Mouse (Mus musculus) retina, postnatal 1 day (tissue): ENCODE results near the gene Zcwpw1.
"Not testable (repeated sequence)": the region's sequence is repeated elsewhere in the genome, so short reads cannot be mapped to it uniquely, and the experiment has no call there.

Experiments
- DNase-seq: peaks from one replicate; pipeline ENCODE4 v3.0.0-alpha.2; 2012

Gene Zcwpw1

GRCm38 (mm10) chr5:137787151-137787928, at the start of gene Zcwpw1, which contains the start of gene Mepce:
Gene Zcwpw1 (plus strand): TSS chr5:137787798.
Gene Mepce (minus strand): TSS chr5:137787655.
- DNase-seq: peak; percentile 98

GRCm38 (mm10) chr5:137738516-137738915, 49.1 kb upstream of the Zcwpw1 start:
- DNase-seq: peak; percentile 71

DNA sequence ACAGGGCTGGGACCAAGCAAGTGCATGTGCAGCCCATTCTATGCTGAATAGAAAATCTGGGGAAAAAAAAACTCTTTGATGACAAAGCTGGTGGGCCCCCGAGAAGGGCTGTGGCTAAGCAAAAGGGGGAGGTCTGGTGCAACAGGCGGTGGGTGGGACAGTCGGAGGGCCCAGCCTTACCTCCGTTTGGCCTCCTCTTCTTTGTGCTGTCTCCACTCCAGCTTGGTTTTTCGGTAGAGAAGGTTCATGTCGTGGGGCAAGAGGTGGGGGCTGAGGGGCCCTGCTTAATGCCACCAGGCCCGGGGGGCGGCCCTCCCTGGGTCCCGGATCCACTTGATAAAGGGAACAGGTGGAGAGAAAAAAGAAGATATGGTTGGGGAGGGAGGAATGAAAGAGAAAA, 48.1 kb upstream of the Zcwpw1 start:
- no peak for DNase-seq

DNA sequence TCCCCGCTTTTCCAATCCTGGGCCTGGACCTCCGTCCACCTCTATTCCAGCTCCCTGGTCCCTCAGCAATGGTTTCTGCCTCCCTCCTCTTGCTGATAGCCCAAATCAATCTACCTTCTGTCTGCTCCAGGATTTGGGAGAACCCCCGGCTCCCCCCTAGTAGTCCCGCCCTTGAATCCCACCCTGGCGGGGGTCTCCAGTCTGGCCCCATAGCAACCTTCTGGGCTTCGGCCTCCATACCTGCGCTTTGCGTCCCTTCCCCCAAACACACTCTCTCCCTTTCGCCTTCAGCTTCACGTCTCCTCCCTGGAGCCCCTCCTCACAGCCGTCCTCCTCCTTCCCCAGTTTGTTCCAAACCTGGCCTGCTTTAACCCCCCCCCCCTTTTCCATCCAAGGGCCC, 47.1 kb upstream of the Zcwpw1 start:
- no peak for DNase-seq

DNA sequence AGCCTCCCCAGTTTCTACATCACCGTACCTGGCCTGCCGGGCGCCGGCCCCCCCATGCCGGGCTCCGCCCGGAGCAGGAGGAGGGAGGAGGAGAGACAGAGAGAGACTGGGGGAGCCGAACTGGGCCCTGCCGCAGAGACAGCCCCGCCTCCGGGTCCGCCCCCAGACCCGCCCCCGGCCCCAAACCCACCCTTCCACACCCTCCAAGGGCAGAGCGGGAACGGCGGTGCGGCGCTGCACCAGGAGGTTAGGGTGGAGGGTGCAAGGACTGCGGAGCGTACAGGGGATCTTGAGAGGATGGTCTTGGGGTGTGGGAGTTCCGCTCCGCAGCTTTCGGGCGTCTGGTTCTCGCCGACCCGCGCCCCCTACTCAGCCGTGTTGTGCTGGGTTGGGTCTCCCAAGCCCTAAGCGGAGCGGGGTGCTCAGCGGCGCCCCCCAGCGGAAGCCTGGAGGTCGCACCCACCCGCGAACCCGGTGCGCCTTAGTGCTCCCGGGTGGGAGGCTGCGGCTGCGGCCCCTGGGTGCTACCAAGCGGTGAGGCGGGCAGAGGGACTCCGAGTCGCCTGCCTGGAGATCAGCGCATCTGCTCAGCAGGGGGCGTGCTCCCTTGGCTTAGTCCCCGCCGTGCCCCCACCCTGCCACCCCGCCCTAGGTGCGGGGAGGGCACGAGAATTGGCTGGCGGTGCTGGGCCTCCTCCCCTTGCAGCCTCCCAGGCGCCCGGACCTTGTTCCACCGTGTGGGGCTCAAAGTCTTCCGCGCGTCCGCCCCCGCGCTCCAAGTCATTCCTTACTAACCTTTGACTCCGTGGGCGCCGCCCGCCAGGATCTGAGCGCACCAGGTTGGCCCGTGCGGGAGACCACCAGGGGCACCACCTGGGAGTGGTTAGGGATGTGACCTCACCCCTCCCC, 46.3 kb upstream of the Zcwpw1 start, which contains the start of gene Nyap1:
Gene Nyap1, minus strand, starts transcription at position 585 of the 909 bp plus-strand sequence.
- DNase-seq: peak; percentile 89

- no peak for DNase-seq
Measured at GRCm38 (mm10) chr5:137742048-137742447, 45.5 kb upstream of the Zcwpw1 start.

- no peak for DNase-seq
Measured at GRCm38 (mm10) chr5:137742836-137743235, 44.8 kb upstream of the Zcwpw1 start.

- DNase-seq: no peak
Measured at GRCm38 (mm10) chr5:137744197-137744596, 43.4 kb upstream of the Zcwpw1 start.

DNA sequence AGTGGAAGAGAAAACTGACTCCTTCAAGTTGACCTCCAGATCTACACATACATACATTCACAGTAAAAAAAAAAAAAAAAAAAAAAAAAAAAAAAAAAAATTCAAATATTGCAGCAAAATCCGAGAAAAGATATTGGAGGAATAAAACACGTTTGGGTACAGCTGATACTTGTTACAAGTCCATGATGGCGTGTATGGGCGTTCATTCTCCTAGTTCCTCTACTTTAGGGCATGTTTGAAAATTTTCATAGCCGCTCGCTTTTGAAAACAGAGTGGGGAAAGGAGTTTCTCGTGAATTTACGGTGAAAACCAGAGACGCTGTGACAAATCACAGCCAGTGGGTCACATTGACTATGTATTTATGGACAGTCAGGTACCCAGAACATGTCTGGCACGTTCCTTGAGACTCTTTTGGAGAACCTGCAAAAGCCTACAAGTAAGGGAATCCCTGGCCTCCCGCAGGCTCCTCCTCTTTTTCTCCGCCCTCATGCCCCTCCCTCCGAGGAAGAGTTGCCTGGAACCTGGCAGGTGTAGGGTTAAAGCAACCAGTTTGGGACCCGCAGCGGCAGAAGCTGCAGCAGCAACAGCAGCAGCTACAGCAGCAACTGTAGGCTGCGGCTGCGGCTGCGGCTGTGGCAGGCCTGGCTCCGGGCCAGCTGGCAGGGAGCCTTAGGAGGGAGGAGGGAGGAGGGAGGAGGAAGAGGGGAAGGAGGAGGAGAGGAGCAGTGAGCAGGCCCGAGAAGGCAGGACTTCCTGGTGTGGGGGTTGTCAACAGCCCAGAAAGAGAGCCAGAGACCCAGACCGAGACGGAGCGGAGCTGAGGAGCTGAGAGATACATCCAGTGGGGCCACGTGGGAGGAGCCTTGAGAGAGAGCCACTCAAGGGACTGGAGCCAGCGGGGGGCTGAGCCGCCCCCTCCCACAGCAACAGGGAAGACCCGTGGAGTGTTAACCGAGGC, 42.1 kb upstream of the Zcwpw1 start, which contains the start of gene Tsc22d4:
Gene Tsc22d4, plus strand, starts transcription at position 517 of the 958 bp plus-strand sequence.
- peak; percentile 95 for DNase-seq

DNA sequence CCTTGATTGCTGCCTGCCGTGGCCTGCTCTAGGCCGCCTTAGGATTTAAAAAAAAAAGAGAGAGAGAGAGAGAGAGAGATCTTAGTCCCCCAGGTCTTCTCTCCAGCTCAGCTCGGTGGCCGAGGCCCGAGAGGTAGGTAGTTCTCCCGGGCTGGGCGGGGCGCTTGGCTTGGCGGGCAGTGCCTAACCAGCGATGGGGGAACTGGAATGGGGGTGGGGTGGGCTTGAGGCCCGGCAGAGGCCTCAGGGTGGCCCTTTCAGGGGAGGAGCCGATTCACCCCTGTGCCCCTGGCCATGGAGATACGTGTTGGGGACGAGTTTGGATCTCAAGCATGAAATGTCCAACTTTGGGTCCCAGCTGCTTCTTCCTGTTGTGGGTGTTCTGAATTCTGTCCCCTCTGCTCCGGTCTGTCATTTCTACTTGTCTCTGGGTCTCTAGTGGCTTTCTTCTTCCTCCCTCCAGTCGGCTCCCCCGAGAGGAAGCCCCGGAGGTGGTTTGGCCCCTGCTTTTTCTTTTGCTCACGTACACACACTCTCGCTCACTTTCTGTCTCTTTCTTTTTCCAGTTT, 41.2 kb upstream of the Zcwpw1 start:
- peak; percentile 73 for DNase-seq

- peak; percentile 33 for DNase-seq
Measured at GRCm38 (mm10) chr5:137746851-137747325, 40.7 kb upstream of the Zcwpw1 start.

DNA sequence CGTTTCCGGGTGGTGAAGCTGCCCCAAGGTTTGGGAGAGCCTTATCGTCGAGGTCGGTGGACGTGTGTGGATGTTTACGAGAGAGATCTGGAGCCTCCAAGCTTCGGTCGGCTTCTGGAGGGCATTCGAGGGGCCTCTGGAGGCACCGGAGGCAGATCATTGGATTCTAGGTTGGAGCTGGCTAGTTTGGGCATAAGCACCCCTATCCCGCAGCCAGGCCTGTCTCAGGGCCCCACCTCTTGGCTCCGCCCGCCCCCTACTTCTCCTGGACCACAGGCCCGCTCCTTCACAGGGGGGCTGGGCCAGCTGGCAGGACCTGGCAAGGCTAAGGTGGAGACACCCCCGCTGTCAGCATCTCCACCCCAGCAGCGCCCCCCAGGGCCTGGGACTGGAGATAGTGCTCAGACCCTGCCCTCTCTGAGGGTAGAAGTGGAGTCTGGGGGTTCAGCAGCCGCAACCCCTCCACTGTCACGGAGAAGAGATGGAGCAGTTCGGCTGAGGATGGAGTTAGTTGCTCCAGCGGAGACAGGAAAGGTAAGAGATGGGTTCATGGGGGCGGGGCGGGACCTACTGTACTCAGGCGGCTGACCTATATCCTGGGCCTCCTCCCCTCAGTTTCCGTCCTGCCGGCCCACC, 40.2 kb upstream of the Zcwpw1 start:
- peak; percentile 38 for DNase-seq

DNA sequence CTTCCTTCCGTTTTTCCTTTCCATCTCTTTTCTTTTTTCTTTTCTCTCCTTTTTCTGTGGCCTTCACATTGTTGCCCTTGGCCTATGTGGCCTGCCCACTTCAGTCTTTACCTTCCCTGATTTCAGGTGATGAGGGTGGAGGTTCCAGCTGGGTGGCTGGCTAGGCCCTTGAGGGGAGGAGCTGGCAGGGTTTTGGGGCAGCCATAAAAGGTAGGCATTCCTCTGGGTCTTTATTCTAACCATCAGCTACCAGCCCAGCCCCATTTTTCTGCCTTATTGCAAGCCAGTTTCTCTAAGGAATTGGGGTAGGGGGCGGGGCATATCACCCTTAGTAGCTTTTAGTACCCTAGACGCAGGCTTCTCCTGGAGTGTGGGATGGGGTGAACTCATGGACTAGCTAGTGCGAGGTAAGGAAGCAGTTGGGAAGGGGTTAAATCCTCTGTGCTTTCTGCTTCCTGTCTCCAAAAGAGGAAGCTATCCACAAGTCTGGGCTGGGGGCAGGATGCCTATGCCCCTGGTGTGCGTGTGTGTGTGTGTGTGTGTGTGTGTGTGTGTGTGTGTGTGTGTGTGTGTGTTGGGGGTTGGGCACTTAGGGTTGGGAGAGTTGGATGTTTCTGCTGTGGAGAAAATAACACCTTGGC, 39.3 kb upstream of the Zcwpw1 start:
- peak; percentile 14 for DNase-seq

- DNase-seq: no peak
Measured at GRCm38 (mm10) chr5:137749196-137749836, 38.3 kb upstream of the Zcwpw1 start.

GRCm38 (mm10) chr5:137750212-137750611, 37.4 kb upstream of the Zcwpw1 start:
- not testable (repeated sequence) for DNase-seq

DNA sequence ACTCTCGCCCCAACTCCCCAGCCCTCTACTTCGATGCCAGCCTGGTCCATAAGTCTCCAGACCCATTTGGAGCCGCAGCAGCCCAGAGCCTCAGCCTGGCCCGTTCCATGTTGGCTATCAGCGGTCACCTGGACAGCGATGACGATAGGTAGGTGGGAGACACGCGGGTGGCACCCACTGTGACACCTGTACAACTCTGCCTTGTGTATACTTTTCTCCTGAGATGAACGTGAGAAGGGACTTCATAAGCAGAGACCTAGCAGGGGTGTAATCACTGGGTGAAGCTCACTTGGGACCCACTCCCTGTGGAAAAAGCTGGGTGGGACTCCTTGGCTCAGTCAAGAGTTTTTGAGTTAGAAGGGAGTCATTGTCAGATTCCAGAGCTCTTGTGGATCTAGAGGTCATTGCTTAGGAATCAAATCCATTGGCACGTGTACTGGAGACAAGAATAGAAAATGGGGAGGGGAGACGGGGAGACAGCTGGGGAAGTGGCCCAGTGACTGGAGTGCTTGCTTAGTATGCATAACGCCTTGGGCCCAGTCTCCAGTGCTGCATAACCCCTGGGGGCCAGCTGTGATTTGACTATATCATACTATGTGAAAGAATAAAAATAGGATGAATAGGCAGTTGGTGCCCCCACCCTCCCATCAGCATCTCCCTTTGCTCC, 36.2 kb upstream of the Zcwpw1 start:
- no peak for DNase-seq

GRCm38 (mm10) chr5:137751988-137752387, 35.6 kb upstream of the Zcwpw1 start:
- DNase-seq: no peak

DNA sequence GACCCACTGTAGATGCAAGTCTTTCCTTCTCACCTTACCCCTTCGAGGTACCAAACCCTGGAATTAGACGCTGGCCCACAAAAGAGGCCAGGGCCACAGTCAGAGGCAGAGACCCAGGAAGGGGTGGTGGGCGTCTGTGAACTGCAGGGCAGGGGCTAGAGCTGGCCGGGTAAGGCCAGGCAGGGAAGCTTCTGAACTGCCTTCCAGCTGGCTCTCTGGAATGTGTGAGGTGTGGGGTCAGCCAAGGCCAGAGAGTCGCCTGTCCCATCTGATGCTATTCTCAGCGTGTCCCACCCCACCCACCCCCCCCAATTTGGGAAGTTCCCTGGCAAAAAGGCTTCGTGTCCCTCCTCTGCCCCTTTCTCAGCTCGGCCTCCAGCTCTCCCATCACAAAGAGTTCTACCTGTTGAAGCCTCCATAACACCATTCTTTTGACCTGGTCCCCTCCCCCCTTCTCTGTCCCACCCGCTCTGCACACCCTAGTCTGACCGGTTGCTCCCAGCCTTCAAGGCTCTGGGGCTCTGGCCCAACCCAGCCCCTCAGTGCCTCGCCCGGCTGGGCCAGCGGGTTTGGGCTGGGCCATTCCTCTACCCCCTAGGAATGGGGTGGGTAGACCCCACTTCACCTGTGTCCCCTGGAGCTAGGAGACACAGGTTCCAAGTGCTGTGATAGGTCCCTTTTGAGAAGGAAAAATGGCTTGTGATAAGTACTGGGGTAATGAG, 34.3 kb upstream of the Zcwpw1 start:
- no peak for DNase-seq

DNA sequence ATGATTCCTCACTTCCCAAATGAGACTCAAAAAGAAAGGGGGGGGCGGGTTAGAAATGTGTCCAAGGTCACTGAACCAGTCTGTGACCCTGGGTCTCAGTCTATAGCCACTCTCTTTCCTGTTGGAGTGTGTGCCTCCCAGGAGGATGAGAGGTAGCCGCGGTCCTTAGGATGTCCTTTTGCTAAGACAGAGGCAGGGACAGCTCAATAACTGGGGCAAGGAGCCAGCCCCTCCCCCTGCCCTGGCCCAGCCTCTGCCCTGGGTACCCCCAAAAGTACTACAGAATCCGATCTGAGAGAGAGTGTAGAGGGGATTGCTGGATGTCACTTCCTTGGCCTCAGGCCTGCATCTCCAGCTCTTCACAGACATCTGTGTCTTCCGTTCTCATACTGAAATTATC, 32.2 kb upstream of the Zcwpw1 start:
- DNase-seq: no peak
